Mouse (Mus musculus) E14TG2a.4 (cell line): ENCODE measurements around the gene Ermap.

Source experiments
- H3K27me3 ChIP-seq: 2 replicates; pipeline ENCODE4 v1.6.1; 2014; ENCODE audit warnings: low read length, control low read depth; ENCODE audit not compliant: insufficient read depth
- H3K36me3 ChIP-seq: 2 replicates; pipeline ENCODE4 v1.6.1; 2014; ENCODE audit warnings: low read length, control low read depth; ENCODE audit not compliant: insufficient read depth
- H3K4me1 ChIP-seq: replicated peaks from 2 replicates; pipeline ENCODE4 v1.6.1; 2014; ENCODE audit warnings: low read depth, low read length, control low read depth
- H3K4me3 ChIP-seq: replicated peaks from 2 replicates; pipeline ENCODE4 v1.5.1; 2014; ENCODE audit warnings: mild to moderate bottlenecking, low read length
- H3K9me3 ChIP-seq: 2 replicates; pipeline ENCODE4 v1.6.1; 2014; ENCODE audit warnings: low read length, control low read depth
- CTCF ChIP-seq: conservative IDR thresholded peaks from 2 replicates; pipeline ENCODE4 v1.5.1; 2014; ENCODE audit warnings: low read length
- NANOG ChIP-seq: IDR thresholded peaks from 2 replicates; pipeline ENCODE4 v1.6.1; 2014; ENCODE audit warnings: borderline replicate concordance, low read length, mixed read lengths
- POU5F1 ChIP-seq: IDR thresholded peaks from 2 replicates; pipeline ENCODE4 v1.6.1; 2014; ENCODE audit warnings: low read length, borderline replicate concordance

The Ermap gene

GRCm38 (mm10) chr4:119127229-119127628 lies 62.6 kb downstream of the Ermap start:
- H3K36me3 ChIP-seq, result peaks cover 100% of the 10 kb centered on the region
- peak overlapping the region; percentile 43 for H3K4me3 ChIP-seq
- TF ChIP-seq NANOG, result no peak
- TF ChIP-seq CTCF, result no peak
- TF ChIP-seq POU5F1, result no peak
- H3K9me3 ChIP-seq, result no peaks in the 10 kb centered on the region
- H3K4me1 ChIP-seq, result peaks cover 100% of the 10 kb centered on the region
- no peaks in the 10 kb centered on the region for H3K27me3 ChIP-seq

DNA sequence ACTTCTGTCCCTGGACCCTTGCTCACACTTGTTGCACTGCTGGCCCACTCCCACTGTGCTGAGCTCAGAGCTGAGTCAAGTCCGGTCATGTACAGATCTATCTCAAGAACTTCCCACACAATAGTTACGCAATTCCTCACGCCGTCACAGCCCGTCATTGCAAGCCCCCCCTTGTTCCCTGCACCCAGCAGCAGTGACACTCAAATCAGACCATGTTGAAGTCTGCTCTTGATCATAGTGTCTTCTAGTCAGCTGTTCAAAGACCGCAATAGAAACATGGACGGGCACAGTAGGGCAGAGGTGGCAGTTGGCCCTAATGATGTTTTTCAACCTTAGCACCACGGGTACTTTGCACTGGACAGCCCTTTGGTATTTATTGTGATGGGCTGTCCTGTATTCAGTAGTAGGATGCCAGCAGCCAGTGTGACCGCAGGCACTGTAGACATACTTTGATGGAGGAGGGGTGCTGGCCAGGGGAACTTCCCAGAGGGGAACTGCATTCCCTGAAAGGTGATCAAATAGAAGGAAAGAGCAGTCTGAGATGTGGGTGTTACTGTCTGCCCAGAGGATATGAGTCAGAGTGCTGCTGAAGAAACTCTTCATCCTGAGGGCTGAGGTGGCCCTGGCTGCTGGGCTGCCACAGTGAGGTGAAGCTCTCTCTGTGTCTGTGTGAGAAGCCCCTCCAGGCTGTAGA lies 64.1 kb downstream of the Ermap start:
- H3K4me3 ChIP-seq, result peak overlapping the region; percentile 43
- no peaks in the 10 kb centered on the region for H3K27me3 ChIP-seq
- H3K36me3 ChIP-seq, result peaks cover 100% of the 10 kb centered on the region
- TF ChIP-seq POU5F1 (no peak), CTCF (no peak), NANOG (no peak)
- H3K4me1 ChIP-seq, result peaks cover 100% of the 10 kb centered on the region
- H3K9me3 ChIP-seq, result no peaks in the 10 kb centered on the region
